28 mouse cellular contexts compared by ENCODE assay signal in the genomic region with DNA sequence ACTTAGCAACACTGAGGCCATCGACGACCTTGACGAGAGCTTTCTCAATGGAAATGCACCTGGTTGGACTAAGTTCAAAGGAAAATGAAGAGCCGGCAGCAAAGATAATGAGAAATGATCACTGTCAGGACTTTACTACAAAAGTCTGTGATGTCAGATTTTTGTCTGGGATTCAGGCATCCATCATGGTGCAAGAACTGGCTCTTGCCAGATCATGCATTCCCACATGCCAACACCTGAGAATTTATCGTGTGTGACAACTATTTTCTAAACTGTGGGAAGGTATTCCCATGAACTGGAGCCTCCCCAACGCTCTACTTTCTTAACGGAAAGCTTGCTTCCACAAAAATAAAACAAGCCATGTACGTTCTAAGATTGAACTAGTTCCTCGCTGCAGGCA. TPM values are rescaled to one million over a fixed set of nuclear protein-coding genes. Genes with fewer than 3 reads are reported as not detected.
DNase-seq lines count a peak whose midpoint lies in the region; ATAC-seq and TF ChIP-seq lines count a peak whose summit lies in the region.
"Had no signal": no experiment of that assay in that cellular context is flagged by ENCODE, and none has a peak within 500 bp of the region (broad histone marks: within the 10 kb centered on the region; RNA-seq: fewer than 3 reads in every experiment).

No protein-coding gene starts in this region.

- TF ChIP-seq POLR2A in limb, embryonic 14.5 days (IDR thresholded peaks at IDR 0.05; ENCODE audit: borderline replicate concordance, extremely low read depth, insufficient read depth, insufficient read length), result no peak

- H3K27ac ChIP-seq in embryonic facial prominence, embryonic 14.5 days (replicated peaks; ENCODE audit: low read depth, low read length), result no peak overlapping the region
- no peak overlapping the region for H3K27ac ChIP-seq in embryonic facial prominence, embryonic 10.5 days (replicated peaks)
- no peak overlapping the region for H3K27ac ChIP-seq in heart, embryonic 10.5 days
- H3K27ac ChIP-seq in limb, embryonic 14.5 days (replicated peaks; ENCODE audit: low read depth, low read length), result no peak overlapping the region
- H3K27ac ChIP-seq in limb, embryonic 10.5 days, result no peak overlapping the region

- ATAC-seq in embryonic facial prominence, embryonic 14.5 days (ENCODE audit: low read depth), result no peak
- no peak for ATAC-seq in limb, embryonic 14.5 days (ENCODE audit: low FRiP score, low read depth)
- ATAC-seq: activated CD4-positive, CD25-positive, alpha-beta regulatory T cell, adult 4 months; CD4-positive, CD25-positive, alpha-beta regulatory T cell, adult 4 months; Patski had no signal

- H3K4me1 ChIP-seq in embryonic facial prominence, embryonic 14.5 days (ENCODE audit: control insufficient read depth, insufficient read depth, low read length), result no peaks in the 10 kb centered on the region
- H3K4me1 ChIP-seq in embryonic facial prominence, embryonic 10.5 days, result peaks cover 19% of the 10 kb centered on the region
- peaks cover 6% of the 10 kb centered on the region; the same call in 1 of the 2 replicates for H3K4me1 ChIP-seq in heart, embryonic 10.5 days
- no peaks in the 10 kb centered on the region for H3K4me1 ChIP-seq in limb, embryonic 14.5 days (ENCODE audit: control insufficient read depth, insufficient read depth, low read length)
- peaks cover 33% of the 10 kb centered on the region for H3K4me1 ChIP-seq in limb, embryonic 10.5 days

- no peak overlapping the region for H3K4me3 ChIP-seq in embryonic facial prominence, embryonic 14.5 days (ENCODE audit: low read depth, low read length)
- H3K4me3 ChIP-seq in embryonic facial prominence, embryonic 10.5 days, result no peak overlapping the region
- no peak overlapping the region for H3K4me3 ChIP-seq in heart, embryonic 10.5 days
- H3K4me3 ChIP-seq in limb, embryonic 14.5 days (replicated peaks; ENCODE audit: low read length), result no peak overlapping the region
- no peak overlapping the region for H3K4me3 ChIP-seq in limb, embryonic 10.5 days

- no peaks in the 10 kb centered on the region for H3K9me3 ChIP-seq in embryonic facial prominence, embryonic 14.5 days (ENCODE audit: control insufficient read depth, low read length)
- H3K9me3 ChIP-seq in embryonic facial prominence, embryonic 10.5 days, result no peaks in the 10 kb centered on the region
- no peaks in the 10 kb centered on the region for H3K9me3 ChIP-seq in heart, embryonic 10.5 days
- H3K9me3 ChIP-seq in limb, embryonic 14.5 days (ENCODE audit: control insufficient read depth, low read length), result no peaks in the 10 kb centered on the region
- no peaks in the 10 kb centered on the region for H3K9me3 ChIP-seq in limb, embryonic 10.5 days (replicated peaks)

- DNase-seq in embryonic facial prominence, embryonic 14.5 days (ENCODE audit: low spot score), result peak; percentile 38
- no peak for DNase-seq in embryonic facial prominence, embryonic 10.5 days (ENCODE audit: low spot score)
- DNase-seq in heart, adult 11 months, result peak; percentile 73
- DNase-seq in heart, embryonic 10.5 days (ENCODE audit: low spot score), result no peak
- peak; percentile 55 for DNase-seq in limb, embryonic 14.5 days (ENCODE audit: low spot score)
- DNase-seq in limb, embryonic 10.5 days (ENCODE audit: low spot score), result no peak
- peak; percentile 16 for DNase-seq in NIH3T3 (ENCODE audit: low read depth)
- no peak for DNase-seq in adrenal gland, adult 2 months
- DNase-seq: adrenal gland, adult 8-10 months; adrenal gland, postnatal 10 days; adrenal gland, postnatal 14 days; adrenal gland, postnatal 25 days; adrenal gland, postnatal 36 days; B cell, adult 2 months; cerebellum, adult 11 months; cerebellum, adult 11-12 months; cerebellum, adult 18-20 months; cerebellum, adult 2 months had no signal

- 79% methylated on average over 9 of the region's 9 CpGs for WGBS in embryonic facial prominence, embryonic 14.5 days
- 92% methylated on average over 9 of the region's 9 CpGs for WGBS in embryonic facial prominence, embryonic 10.5 days
- WGBS in heart, embryonic 10.5 days, result 81% methylated on average over 9 of the region's 9 CpGs
- WGBS in limb, embryonic 14.5 days, result 68% methylated on average over 9 of the region's 9 CpGs
- WGBS in limb, embryonic 10.5 days, result 85% methylated on average over 9 of the region's 9 CpGs

- no peak overlapping the region for H3K4me2 ChIP-seq in embryonic facial prominence, embryonic 14.5 days (ENCODE audit: low read depth, low read length)
- no peak overlapping the region for H3K4me2 ChIP-seq in limb, embryonic 14.5 days (replicated peaks; ENCODE audit: low read depth, low read length, severe bottlenecking)

- no peak overlapping the region for H3K9ac ChIP-seq in embryonic facial prominence, embryonic 14.5 days (ENCODE audit: low read depth, low read length)
- no peak overlapping the region for H3K9ac ChIP-seq in limb, embryonic 14.5 days (ENCODE audit: low read depth, low read length, severe bottlenecking)

- H3K36me3 ChIP-seq in embryonic facial prominence, embryonic 14.5 days (ENCODE audit: control insufficient read depth, insufficient read depth, low read length), result no peaks in the 10 kb centered on the region
- no peaks in the 10 kb centered on the region for H3K36me3 ChIP-seq in embryonic facial prominence, embryonic 10.5 days (replicated peaks)
- H3K36me3 ChIP-seq in heart, embryonic 10.5 days, result no peaks in the 10 kb centered on the region
- no peaks in the 10 kb centered on the region for H3K36me3 ChIP-seq in limb, embryonic 14.5 days (ENCODE audit: control insufficient read depth, insufficient read depth, low read length)
- H3K36me3 ChIP-seq in limb, embryonic 10.5 days, result no peaks in the 10 kb centered on the region
- H3K36me3 ChIP-seq: G1E had no signal

- no peaks in the 10 kb centered on the region; the same call in 1 of the 2 replicates for H3K27me3 ChIP-seq in embryonic facial prominence, embryonic 14.5 days (replicated peaks; ENCODE audit: control insufficient read depth, insufficient read depth, low read length)
- H3K27me3 ChIP-seq in embryonic facial prominence, embryonic 10.5 days (replicated peaks; ENCODE audit: low read depth, poor library complexity, severe bottlenecking), result peaks cover 20% of the 10 kb centered on the region
- H3K27me3 ChIP-seq in heart, embryonic 10.5 days (ENCODE audit: insufficient read depth, poor library complexity, severe bottlenecking), result peaks cover 8% of the 10 kb centered on the region
- H3K27me3 ChIP-seq in limb, embryonic 14.5 days (ENCODE audit: control insufficient read depth, insufficient read depth, low read length), result no peaks in the 10 kb centered on the region
- peaks cover 9% of the 10 kb centered on the region for H3K27me3 ChIP-seq in limb, embryonic 10.5 days (ENCODE audit: low read depth, poor library complexity, severe bottlenecking)
- H3K27me3 ChIP-seq: CH12.LX had no signal

RNA-seq across cellular contexts. Expression of a gene that starts 58.1 kb away (rescaled TPM):
- 0.37 and 0.40 TPM in 2 replicates for polyA plus RNA-seq in embryonic facial prominence, embryonic 14.5 days (2014; fragmentation: Nextera tagmentation; extraction: Ambion mirVana)
- 0.11 and 0.37 TPM in 2 replicates for polyA plus RNA-seq in embryonic facial prominence, embryonic 10.5 days (2016; fragmentation: Nextera tagmentation; extraction: Ambion mirVana)
- polyA plus RNA-seq in heart, embryonic 10.5 days (2016; fragmentation: Nextera tagmentation; extraction: Ambion mirVana), result 2.9 and 4.9 TPM in 2 replicates
- polyA plus RNA-seq in limb, embryonic 14.5 days (2012; rRNA removed), result 7.6 and 9.0 TPM in 2 replicates
- 7.4 and 8.5 TPM in 2 replicates for polyA plus RNA-seq in limb, embryonic 14.5 days (2014; fragmentation: Nextera tagmentation; extraction: Ambion mirVana)
- polyA plus RNA-seq in limb, embryonic 10.5 days (2016; fragmentation: Nextera tagmentation; extraction: Ambion mirVana), result 0.05 and 0.23 TPM in 2 replicates
- not detected for total RNA-seq in adrenal gland, adult 2 months (2021)
- polyA plus RNA-seq in adrenal gland, adult 2 months (2012; rRNA removed), result not detected in 2 replicates
- total RNA-seq: adrenal gland, adult 18-20 months; adrenal gland, adult 8-10 months; adrenal gland, postnatal 10 days; adrenal gland, postnatal 14 days; adrenal gland, postnatal 25 days; adrenal gland, postnatal 36 days; adrenal gland, postnatal 4 days; CH12.LX; ES-E14; MEL had no signal
- polyA plus RNA-seq: activated CD4-positive, CD25-positive, alpha-beta regulatory T cell, adult 4 months; C2C12; CD4-positive, CD25-positive, alpha-beta regulatory T cell, adult 4 months; G1E; Patski had no signal

Comparison
In these comparisons a context has a peak if more than half of its experiments do, and no peak if none do; other contexts are left out.
1. DNase-seq: peak in embryonic facial prominence, embryonic 14.5 days (single experiment), heart, adult 11 months (single experiment), limb, embryonic 14.5 days (single experiment) and NIH3T3 (single experiment); none in embryonic facial prominence, embryonic 10.5 days (single experiment), heart, embryonic 10.5 days (single experiment), limb, embryonic 10.5 days (single experiment) and adrenal gland, adult 2 months (single experiment).